In the genomic region with DNA sequence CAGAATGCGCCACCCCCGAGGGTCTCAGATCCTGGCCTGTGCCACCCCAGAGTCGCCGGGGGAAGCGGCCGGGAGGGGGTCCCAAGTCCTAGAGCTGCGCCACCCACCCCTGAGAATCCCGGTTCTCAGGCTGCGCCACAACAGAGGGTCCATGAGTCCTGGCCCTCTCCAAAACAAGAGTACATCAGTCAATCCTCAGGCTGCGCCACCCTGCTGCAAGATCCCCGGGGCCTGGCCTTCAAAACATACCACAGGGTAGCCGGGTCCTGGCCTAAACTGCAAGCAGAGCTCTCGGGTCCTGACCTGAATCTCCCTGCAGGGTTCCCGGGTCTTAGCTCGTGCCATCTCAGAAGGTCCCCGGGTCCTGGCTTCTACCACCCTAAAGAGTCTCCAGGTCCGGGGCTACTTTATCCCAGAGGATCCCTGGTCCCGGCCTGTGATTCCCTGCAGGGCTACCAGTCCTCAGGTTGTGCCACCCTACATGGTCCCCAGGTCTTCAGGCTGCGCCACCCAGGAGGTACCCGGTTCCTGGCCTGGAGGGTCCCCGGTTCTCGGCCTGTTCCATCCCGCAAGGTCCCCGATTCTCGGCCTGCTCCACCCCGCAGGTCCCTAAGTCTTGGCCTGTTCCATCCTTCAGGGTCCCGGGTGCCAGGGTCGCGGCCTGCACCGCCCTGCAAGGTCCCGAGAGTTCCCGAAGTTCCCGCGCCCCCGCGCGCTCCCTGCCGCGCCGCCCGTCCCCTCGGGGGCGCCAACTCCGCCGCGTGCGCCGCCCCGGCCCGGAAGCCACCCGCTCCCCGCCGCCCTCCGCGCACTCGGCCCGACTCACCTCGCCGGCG, we compare ENCODE assay signal across 8 mouse cellular contexts. TPM values are rescaled to one million over a fixed set of nuclear protein-coding genes. Genes with fewer than 3 reads are reported as not detected.
DNase-seq lines count a peak whose midpoint lies in the region; ATAC-seq and TF ChIP-seq lines count a peak whose summit lies in the region.

No protein-coding gene starts in this region.

- no peak for TF ChIP-seq POLR2A in testis, adult 2 months (IDR thresholded peaks at IDR 0.05; ENCODE audit: control insufficient read depth, low read depth, low read length)

- no peaks in the 10 kb centered on the region for H3K4me1 ChIP-seq in intestine, postnatal 0 days (replicated peaks; ENCODE audit: control insufficient read depth, insufficient read depth, low read length)
- peaks cover 33% of the 10 kb centered on the region for H3K4me1 ChIP-seq in liver, embryonic 11.5 days (replicated peaks; ENCODE audit: control insufficient read depth, insufficient read depth, low read length)
- peaks cover 42% of the 10 kb centered on the region for H3K4me1 ChIP-seq in neural tube, embryonic 11.5 days (ENCODE audit: control insufficient read depth, insufficient read depth, low read length)
- H3K4me1 ChIP-seq in testis, adult 2 months (ENCODE audit: control insufficient read depth, insufficient read depth, low read length), result peaks cover 38% of the 10 kb centered on the region

- H3K27me3 ChIP-seq in intestine, postnatal 0 days (replicated peaks; ENCODE audit: control insufficient read depth, insufficient read depth, low read length), result no peaks in the 10 kb centered on the region
- H3K27me3 ChIP-seq in liver, embryonic 11.5 days (replicated peaks; ENCODE audit: control insufficient read depth, insufficient read depth, low read length), result no peaks in the 10 kb centered on the region
- no peaks in the 10 kb centered on the region for H3K27me3 ChIP-seq in neural tube, embryonic 11.5 days (ENCODE audit: control insufficient read depth, insufficient read depth, low read length)
- no peaks in the 10 kb centered on the region for H3K27me3 ChIP-seq in testis, adult 2 months (ENCODE audit: control insufficient read depth, insufficient read depth, low read length)

- DNase-seq in A20 (ENCODE audit: low read depth, low spot score), result peak; percentile 87
- DNase-seq in adrenal gland, adult 18-20 months (ENCODE audit: low spot score in 2 of 2), result peak; percentile 73 to 77
- DNase-seq in embryo, embryonic 11 days, result peak; percentile 73
- peak; percentile 77 to 80 for DNase-seq in heart, adult 18-20 months
- peak; percentile 79 for DNase-seq in liver, embryonic 11.5 days (ENCODE audit: low spot score)
- DNase-seq in neural tube, embryonic 11.5 days (ENCODE audit: low spot score), result peak; percentile 61

- peak; percentile 12; the same call in 1 of the 2 replicates for TF ChIP-seq CTCF in intestine, postnatal 0 days (IDR thresholded peaks at IDR 0.05; ENCODE audit: low read depth)
- no peak for TF ChIP-seq CTCF in testis, adult 2 months (IDR thresholded peaks at IDR 0.05; ENCODE audit: control insufficient read depth, insufficient read depth, insufficient replicate concordance, low read depth, low read length)

- WGBS in intestine, postnatal 0 days, result under 1% methylated on average over 60 of the region's 60 CpGs
- WGBS in liver, embryonic 11.5 days, result under 1% methylated on average over 60 of the region's 60 CpGs
- under 1% methylated on average over 51 of the region's 60 CpGs for WGBS in neural tube, embryonic 11.5 days

- peak overlapping the region; percentile 73 for H3K4me3 ChIP-seq in intestine, postnatal 0 days (ENCODE audit: low read depth, low read length)
- H3K4me3 ChIP-seq in liver, embryonic 11.5 days (ENCODE audit: low read depth, low read length), result peak overlapping the region; percentile 89
- H3K4me3 ChIP-seq in neural tube, embryonic 11.5 days (ENCODE audit: low read depth, low read length), result peak overlapping the region; percentile 93
- H3K4me3 ChIP-seq in testis, adult 2 months (ENCODE audit: control insufficient read depth, low read depth, low read length), result peak overlapping the region; percentile 85

- no peaks in the 10 kb centered on the region for H3K36me3 ChIP-seq in intestine, postnatal 0 days (ENCODE audit: control insufficient read depth, insufficient read depth)
- H3K36me3 ChIP-seq in liver, embryonic 11.5 days (ENCODE audit: control insufficient read depth, insufficient read depth, low read length), result no peaks in the 10 kb centered on the region
- no peaks in the 10 kb centered on the region for H3K36me3 ChIP-seq in neural tube, embryonic 11.5 days (ENCODE audit: control insufficient read depth, insufficient read depth, low read length)
- no peaks in the 10 kb centered on the region for H3K36me3 ChIP-seq in testis, adult 2 months (ENCODE audit: control insufficient read depth, insufficient read depth, low read length)

- peak overlapping the region; percentile 77 for H3K27ac ChIP-seq in intestine, postnatal 0 days (ENCODE audit: low read depth, low read length)
- H3K27ac ChIP-seq in liver, embryonic 11.5 days (ENCODE audit: low read depth, low read length), result peak overlapping the region; percentile 88
- H3K27ac ChIP-seq in neural tube, embryonic 11.5 days (ENCODE audit: low read depth, low read length), result peak overlapping the region; percentile 85
- peak overlapping the region; percentile 90 for H3K27ac ChIP-seq in testis, adult 2 months (ENCODE audit: control insufficient read depth, insufficient read depth, low read depth, low read length)

- no peaks in the 10 kb centered on the region for H3K9me3 ChIP-seq in intestine, postnatal 0 days (ENCODE audit: control insufficient read depth)
- no peaks in the 10 kb centered on the region for H3K9me3 ChIP-seq in liver, embryonic 11.5 days (ENCODE audit: control insufficient read depth, low read length)
- no peaks in the 10 kb centered on the region for H3K9me3 ChIP-seq in neural tube, embryonic 11.5 days (ENCODE audit: control insufficient read depth, low read length)

- peak; percentile 61 for ATAC-seq in intestine, postnatal 0 days
- peak; percentile 50 for ATAC-seq in liver, embryonic 11.5 days (replicated peaks; ENCODE audit: low FRiP score)
- peak; percentile 28 for ATAC-seq in neural tube, embryonic 11.5 days (ENCODE audit: insufficient read depth, low FRiP score, low TSS enrichment)

- peak overlapping the region; percentile 73 for H3K9ac ChIP-seq in intestine, postnatal 0 days (ENCODE audit: low read depth, low read length)
- H3K9ac ChIP-seq in liver, embryonic 11.5 days (ENCODE audit: low read depth, low read length), result peak overlapping the region; percentile 86
- peak overlapping the region; percentile 92 for H3K9ac ChIP-seq in neural tube, embryonic 11.5 days (ENCODE audit: low read length)

- H3K4me2 ChIP-seq in intestine, postnatal 0 days (replicated peaks; ENCODE audit: low read depth), result peak overlapping the region; percentile 98
- peak overlapping the region; percentile 99 for H3K4me2 ChIP-seq in liver, embryonic 11.5 days
- H3K4me2 ChIP-seq in neural tube, embryonic 11.5 days (ENCODE audit: low read depth), result peak overlapping the region; percentile 75

RNA-seq across cellular contexts. Expression of a gene that starts 0.6 kb away (rescaled TPM):
- total RNA-seq in adrenal gland, adult 18-20 months (2021), result 100 to 1,000 TPM; 195 to 242 TPM
- total RNA-seq in heart, adult 18-20 months (2021), result 10 to 100 TPM; 65.9 to 68.9 TPM
- polyA plus RNA-seq in intestine, postnatal 0 days (2015; fragmentation: Nextera tagmentation; extraction: Ambion mirVana), result 7.1 and 7.6 TPM in 2 replicates
- polyA plus RNA-seq in liver, embryonic 11.5 days (2014; fragmentation: Nextera tagmentation; extraction: Ambion mirVana), result 14.0 and 17.2 TPM in 2 replicates
- 23.6 and 24.3 TPM in 2 replicates for polyA plus RNA-seq in neural tube, embryonic 11.5 days (2014; fragmentation: Nextera tagmentation; extraction: Ambion mirVana)
- 28.0 and 31.7 TPM in 2 replicates for polyA plus RNA-seq in testis, adult 2 months (2012; rRNA removed)

Comparison
In these comparisons a context has a peak if more than half of its experiments do, and no peak if none do; other contexts are left out.
1. Peak in every context shown above with its lines: DNase-seq, ATAC-seq, H3K4me3 ChIP-seq and H3K27ac ChIP-seq.